Mouse (Mus musculus): ENCODE results near the gene Stpg1. TPM values are rescaled to one million over a fixed set of nuclear protein-coding genes. Genes with fewer than 3 reads are reported as not detected.
A peak's percentile ranks its signal among the peaks of the same experiment; 100 is the strongest.

Gene Stpg1
- total RNA-seq (2021), result not detected
- long read RNA-seq, experiment 1, result 0 reads
- long read RNA-seq, experiment 2, result 0 reads

- DNase-seq, result peak; percentile 72
These were observed at the start of gene Stpg1, which contains the start of gene Nipal3 for GRCm38 (mm10) chr4:135494521-135495396. TSS of gene Stpg1 (plus strand) at chr4:135494790. TSS of gene Nipal3 (minus strand) at chr4:135495038.

GRCm38 (mm10) chr4:135451360-135452015 lies 43.1 kb upstream of the Stpg1 start:
- DNase-seq, result no peak

- no peak for DNase-seq
These were observed 41.4 kb upstream of the Stpg1 start for GRCm38 (mm10) chr4:135453164-135453563.

GRCm38 (mm10) chr4:135453572-135453971 lies 41.0 kb upstream of the Stpg1 start:
- DNase-seq, result no peak

- no peak for DNase-seq
These were observed 31.2 kb upstream of the Stpg1 start for GRCm38 (mm10) chr4:135463406-135463805.

GRCm38 (mm10) chr4:135477851-135478250 lies 16.7 kb upstream of the Stpg1 start:
- no peak for DNase-seq

GRCm38 (mm10) chr4:135480370-135480769 lies 14.2 kb upstream of the Stpg1 start:
- DNase-seq, result no peak

GRCm38 (mm10) chr4:135485086-135485485 lies 9.5 kb upstream of the Stpg1 start:
- no peak for DNase-seq

GRCm38 (mm10) chr4:135486352-135486751 lies 8.2 kb upstream of the Stpg1 start:
- DNase-seq, result no peak

GRCm38 (mm10) chr4:135489256-135489655 lies 5.3 kb upstream of the Stpg1 start:
- no peak for DNase-seq

GRCm38 (mm10) chr4:135493271-135493670 lies 1.3 kb upstream of the Stpg1 start:
- DNase-seq, result no peak

GRCm38 (mm10) chr4:135493691-135494520 lies 684 bp upstream of the Stpg1 start:
- no peak for DNase-seq

GRCm38 (mm10) chr4:135495397-135495791 lies 804 bp downstream of the Stpg1 start:
- no peak for DNase-seq

- peak; percentile 45 for DNase-seq
These were observed 1.2 kb downstream of the Stpg1 start for GRCm38 (mm10) chr4:135495810-135496209.

GRCm38 (mm10) chr4:135498136-135498535 lies 3.5 kb downstream of the Stpg1 start:
- DNase-seq, result no peak

- no peak for DNase-seq
These were observed 5.2 kb downstream of the Stpg1 start for GRCm38 (mm10) chr4:135499831-135500230.

- no peak for DNase-seq
These were observed 7.0 kb downstream of the Stpg1 start for GRCm38 (mm10) chr4:135501587-135501986.

GRCm38 (mm10) chr4:135505794-135506193 lies 11.2 kb downstream of the Stpg1 start:
- no peak for DNase-seq

- no peak for DNase-seq
These were observed 13.2 kb downstream of the Stpg1 start for GRCm38 (mm10) chr4:135507547-135508350.

- DNase-seq, result peak; percentile 64
These were observed 13.9 kb downstream of the Stpg1 start for GRCm38 (mm10) chr4:135508419-135509039.

- no peak for DNase-seq
These were observed 14.9 kb downstream of the Stpg1 start for GRCm38 (mm10) chr4:135509515-135509914.
